Mouse (Mus musculus) adrenal gland, postnatal 14 days (tissue): ENCODE measurements around the gene Ninj1. TPM values are rescaled to one million over a fixed set of nuclear protein-coding genes. Genes with fewer than 3 reads are reported as not detected.

Experiments
- DNase-seq: peaks from one replicate; pipeline ENCODE4 v3.0.0; 2021; ENCODE audit warnings: mixed read lengths
- long read RNA-seq, 2 experiments: library from polyadenylated mRNA; stranded (forward); transcript quantifications; one replicate each; pipeline ENCODE4 v2.0.0; 2021
- total RNA-seq: library from RNA; stranded (reverse); gene quantifications from 2 replicates; pipeline ENCODE4 v1.2.3, GENCODE M21; 2021

The Ninj1 gene
- 69.8 and 83.7 TPM in 2 replicates for total RNA-seq
- long read RNA-seq, experiment 1, transcript Ninj1-201 (4 exons, 1,187 nt) = major isoform, 120 of 130 reads
- long read RNA-seq, experiment 1, partial matches to known transcripts = 0 of 130 reads
- long read RNA-seq, experiment 1, other reads (novel, unspliced or antisense) = 7 of 130 reads
- long read RNA-seq, experiment 2, transcript Ninj1-201 (4 exons, 1,187 nt) = major isoform, 116 of 128 reads
- long read RNA-seq, experiment 2, partial matches to known transcripts = 7 of 128 reads
- long read RNA-seq, experiment 2, other reads (novel, unspliced or antisense) = 2 of 128 reads

DNA sequence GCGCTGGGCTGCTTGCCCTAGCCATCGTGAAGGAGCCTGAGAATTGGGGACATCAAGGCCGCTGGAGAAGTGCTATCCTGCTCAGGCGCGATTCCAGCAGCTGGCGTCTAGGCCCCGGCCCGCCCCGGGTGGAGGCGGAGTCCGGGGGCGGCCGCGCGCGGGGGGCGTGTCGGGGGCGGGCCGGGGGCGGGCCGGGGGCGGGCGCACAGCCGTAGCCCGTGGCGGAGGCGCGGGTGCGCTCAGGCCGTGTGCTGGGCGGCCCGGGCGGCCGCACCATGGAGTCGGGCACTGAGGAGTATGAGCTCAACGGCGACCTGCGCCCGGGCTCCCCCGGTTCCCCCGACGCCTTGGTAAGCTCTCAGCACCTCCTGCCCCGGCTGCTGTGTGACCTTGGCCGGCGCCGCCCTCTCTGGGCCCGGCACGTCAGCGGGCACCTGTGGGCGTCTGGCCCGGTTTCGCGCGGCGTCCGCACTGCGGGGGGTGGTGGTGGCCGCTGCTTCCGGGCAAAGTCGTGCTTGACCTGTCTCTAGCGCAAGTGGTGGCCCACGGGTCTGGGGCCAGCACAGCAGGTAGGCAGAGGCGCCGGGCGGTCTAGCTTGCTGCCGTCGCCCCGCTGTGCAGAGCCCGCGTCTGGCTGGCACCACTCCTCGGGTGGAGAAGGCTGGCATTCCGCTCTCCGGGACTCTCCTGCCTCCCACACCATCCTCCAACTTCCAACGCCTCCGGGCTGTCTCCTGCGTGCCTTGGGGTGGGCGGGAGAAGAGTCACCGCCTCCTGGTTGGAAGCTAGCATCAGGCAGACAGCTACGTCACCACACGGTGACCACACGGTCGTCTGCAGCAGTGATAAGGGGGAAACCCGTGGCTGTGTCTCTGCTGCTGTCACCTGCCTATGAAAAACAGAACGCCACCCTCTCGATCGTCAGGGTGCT lies at the start of gene Ninj1:
Ninj1 (plus strand) TSS at position 198 of the 931 bp plus-strand sequence.
- peak; percentile 94 for DNase-seq

DNA sequence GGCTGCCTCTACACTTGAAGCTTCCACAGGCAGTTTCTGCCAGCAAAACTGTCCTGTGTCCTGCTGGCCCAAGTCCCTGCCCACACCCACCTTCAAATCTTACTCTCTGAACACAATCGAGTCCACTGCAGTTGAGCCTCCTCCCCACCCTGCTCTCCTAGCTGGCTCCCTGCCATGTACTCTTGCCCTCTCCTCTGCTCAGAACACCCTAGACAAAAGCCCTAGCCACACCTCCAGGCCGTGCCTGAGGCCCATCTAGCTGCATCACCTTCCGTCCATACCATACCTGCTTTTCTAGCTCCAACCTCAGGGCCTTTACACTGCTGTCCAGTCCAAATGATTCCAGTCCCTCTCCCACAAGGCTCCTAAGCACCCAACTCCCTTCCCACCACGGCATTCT lies 46.7 kb upstream of the Ninj1 start:
- DNase-seq = no peak

- DNase-seq = no peak
Measured at GRCm38 (mm10) chr13:49142396-49142795, 44.9 kb upstream of the Ninj1 start.

- DNase-seq = no peak
Measured at GRCm38 (mm10) chr13:49143323-49143722, 44.0 kb upstream of the Ninj1 start.

DNA sequence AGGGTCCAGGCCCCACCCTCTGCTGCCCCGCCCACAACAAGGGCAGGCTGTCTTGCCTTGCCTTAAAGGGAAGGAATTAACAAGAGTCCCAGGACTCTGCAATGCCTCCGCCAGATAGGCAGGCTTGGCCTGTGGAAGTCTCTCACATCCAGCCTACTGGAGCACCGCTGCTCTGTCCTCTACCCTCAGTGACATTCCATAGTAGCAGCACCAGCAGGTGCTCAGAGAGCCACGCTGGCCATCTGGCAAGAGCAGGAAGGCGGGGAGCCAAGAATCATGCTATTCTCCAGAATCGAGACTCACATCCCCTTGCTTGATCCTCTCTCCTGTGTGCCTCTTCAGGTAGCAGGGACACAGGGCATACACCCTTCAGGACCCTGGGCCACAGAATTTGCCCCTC lies 42.8 kb upstream of the Ninj1 start:
- DNase-seq = no peak

GRCm38 (mm10) chr13:49145396-49145795 lies 41.9 kb upstream of the Ninj1 start:
- peak; percentile 17 for DNase-seq

- DNase-seq = no peak
Measured at GRCm38 (mm10) chr13:49146040-49146697, 41.1 kb upstream of the Ninj1 start.

GRCm38 (mm10) chr13:49146698-49147006 lies 40.6 kb upstream of the Ninj1 start:
- no peak for DNase-seq

GRCm38 (mm10) chr13:49147007-49147857 lies 40.1 kb upstream of the Ninj1 start:
- DNase-seq = peak; percentile 49

DNA sequence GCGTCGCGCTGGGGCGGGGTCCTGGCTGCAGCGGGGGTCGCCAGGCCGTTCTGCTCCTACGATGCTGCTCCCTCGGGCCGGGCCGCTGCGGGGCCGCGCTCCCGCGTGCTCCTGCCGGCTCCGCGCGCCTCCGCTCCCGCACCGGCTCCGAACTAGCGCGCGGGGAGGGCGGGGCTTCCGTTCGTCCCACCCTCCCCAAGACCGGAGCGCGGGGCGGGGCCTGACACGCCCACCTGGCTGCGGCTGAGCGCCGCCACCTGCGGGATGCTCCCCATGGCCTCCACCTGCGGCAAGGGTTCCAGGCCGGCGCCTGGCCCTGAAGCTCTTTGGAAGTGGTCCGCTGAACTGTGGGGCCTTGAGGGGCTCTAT lies 39.4 kb upstream of the Ninj1 start, which contains the start of gene Wnk2:
Wnk2 (minus strand) TSS at position 157 of the 369 bp plus-strand sequence.
- DNase-seq = peak; percentile 82

DNA sequence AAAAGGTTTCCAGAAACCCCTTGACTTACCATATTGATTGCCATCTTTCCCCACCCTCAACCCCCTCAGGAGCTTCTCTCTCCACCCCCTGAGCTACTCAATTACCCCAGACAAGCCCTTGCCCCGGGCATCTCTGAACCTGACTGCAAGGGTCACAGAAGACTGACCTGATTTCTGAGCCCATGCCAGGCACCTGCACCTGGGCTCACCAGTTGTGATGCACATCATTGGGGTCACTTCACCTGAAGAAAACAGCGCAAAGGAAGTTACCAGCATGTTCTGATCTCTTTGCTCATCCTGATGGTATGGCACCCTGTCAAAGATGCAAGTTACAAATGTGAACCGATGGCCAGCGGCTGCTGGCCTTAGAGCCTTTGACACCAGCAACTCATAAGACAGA lies 38.6 kb upstream of the Ninj1 start:
- DNase-seq = no peak

DNA sequence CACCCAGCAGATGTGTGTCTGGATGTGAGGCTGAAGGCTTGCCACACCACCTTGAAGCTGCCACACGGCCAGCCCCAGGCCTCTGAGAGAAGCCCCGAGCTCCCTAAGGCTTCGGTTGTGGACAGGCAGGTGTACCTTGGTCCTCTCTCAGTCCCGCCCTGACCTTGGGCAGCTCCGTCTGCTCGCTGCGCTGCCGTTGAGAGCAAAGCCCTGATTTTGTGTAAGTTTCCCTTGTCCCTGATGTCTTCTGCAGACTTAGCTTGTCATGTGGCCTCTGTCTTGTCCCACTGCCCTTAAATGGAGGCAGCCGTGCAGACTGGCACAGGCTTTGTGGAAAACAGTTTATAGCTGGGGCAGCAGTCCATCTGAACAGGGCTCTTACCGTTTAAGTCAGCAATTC lies 33.3 kb upstream of the Ninj1 start:
- DNase-seq = no peak

- no peak for DNase-seq
Measured at GRCm38 (mm10) chr13:49154621-49155020, 32.7 kb upstream of the Ninj1 start.

GRCm38 (mm10) chr13:49156645-49157044 lies 30.6 kb upstream of the Ninj1 start:
- DNase-seq = peak; percentile 28

- DNase-seq = no peak
Measured at GRCm38 (mm10) chr13:49158040-49158713, 29.1 kb upstream of the Ninj1 start.

- no peak for DNase-seq
Measured at GRCm38 (mm10) chr13:49161236-49161635, 26.0 kb upstream of the Ninj1 start.

- DNase-seq = no peak
Measured at GRCm38 (mm10) chr13:49162722-49163121, 24.6 kb upstream of the Ninj1 start.

DNA sequence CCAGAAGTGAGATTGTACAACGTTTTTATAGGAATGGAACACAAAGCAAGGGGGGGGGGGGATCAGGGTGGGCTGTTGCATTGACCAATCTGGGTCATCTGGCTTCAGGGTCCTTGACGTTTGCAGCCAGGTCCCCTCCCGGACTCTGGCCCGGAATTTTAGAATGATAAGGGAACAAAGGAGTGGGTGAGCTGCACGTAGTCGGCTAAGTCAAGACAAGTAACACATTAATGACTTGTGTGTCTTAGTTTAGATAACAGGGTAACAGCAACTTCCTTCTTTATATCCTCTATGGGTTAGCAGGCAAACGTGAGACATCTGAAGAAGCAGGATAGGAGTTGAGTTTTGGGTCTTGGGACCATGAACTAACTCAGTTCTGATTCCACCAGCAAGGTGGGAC lies 23.6 kb upstream of the Ninj1 start:
- no peak for DNase-seq

DNA sequence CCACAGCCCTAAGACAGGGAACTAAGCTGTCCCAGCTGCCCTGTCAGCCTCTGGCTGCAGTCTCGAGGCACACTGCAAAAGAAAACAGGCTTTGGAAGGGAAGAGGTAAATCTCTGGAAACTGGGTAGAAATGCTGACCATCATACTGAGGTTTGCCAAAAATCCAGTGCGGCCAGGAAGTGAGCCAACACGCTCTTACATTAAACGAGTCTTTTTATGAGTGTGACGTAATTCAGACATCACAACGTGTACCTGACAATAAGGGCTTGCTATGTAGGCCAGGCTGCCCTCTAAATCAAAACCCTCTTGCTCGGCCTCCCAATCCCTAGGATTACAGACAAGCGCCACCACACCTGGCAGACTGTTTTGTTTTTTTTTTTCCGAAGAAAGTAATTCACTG lies 20.2 kb upstream of the Ninj1 start:
- no peak for DNase-seq

GRCm38 (mm10) chr13:49169448-49170207 lies 17.7 kb upstream of the Ninj1 start:
- DNase-seq = peak; percentile 96

GRCm38 (mm10) chr13:49170623-49171022 lies 16.7 kb upstream of the Ninj1 start:
- DNase-seq = no peak
